Mouse (Mus musculus) G1E (cell line): ENCODE data around the gene Pan3.

ENCODE experiments used
- CTCF ChIP-seq: IDR thresholded peaks from 2 replicates; pipeline ENCODE4 v1.5.1; 2012; ENCODE audit warnings: low read depth, low read length, inconsistent platforms, mixed read lengths
- GATA1 ChIP-seq: IDR thresholded peaks from 2 replicates; pipeline ENCODE4 v1.6.1; 2012; ENCODE audit warnings: borderline replicate concordance, low read length, inconsistent platforms, mixed read lengths
- POLR2AphosphoS5 ChIP-seq: IDR thresholded peaks from 2 replicates; pipeline ENCODE4 v1.6.1; 2012; ENCODE audit warnings: low read depth, low read length, inconsistent platforms; ENCODE audit not compliant: insufficient replicate concordance
- TAL1 ChIP-seq: conservative IDR thresholded peaks from 2 replicates; pipeline ENCODE4 v1.6.1; 2012; ENCODE audit warnings: low read depth, low read length, inconsistent platforms, mixed read lengths

DNA sequence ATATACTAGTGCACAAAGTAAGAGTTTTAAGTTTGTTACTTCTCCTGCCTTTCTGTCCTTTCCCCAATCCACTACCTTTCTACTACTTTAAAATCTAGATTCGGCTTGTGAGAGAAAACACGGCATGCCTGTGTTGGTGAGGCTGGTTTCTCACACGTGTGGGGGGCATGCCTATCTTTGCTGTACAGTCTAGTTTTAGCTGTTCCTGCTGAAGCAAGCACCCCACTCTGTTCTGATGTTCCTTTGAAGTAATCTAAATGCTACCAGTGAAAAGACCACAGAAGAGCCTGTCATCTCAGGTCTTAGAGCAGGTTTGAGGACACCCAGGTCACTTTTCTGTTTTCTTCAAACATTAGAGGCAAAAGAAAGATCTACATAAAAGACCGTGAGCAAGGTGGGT lies 64.4 kb downstream of the Pan3 start:
- TF ChIP-seq CTCF (no peak), POLR2AphosphoS5 (no peak), GATA1 (no peak), TAL1 (no peak)
